Mouse (Mus musculus) lung, embryonic 14.5 days (tissue): ENCODE data around the gene Entpd7. TPM values are rescaled to one million over a fixed set of nuclear protein-coding genes. Genes with fewer than 3 reads are reported as not detected.

Experiments used
- ATAC-seq: fragments of 200-750 bp; cut with Nextera tagmentation; 2 replicates; pipeline ENCODE4 v1.8.0; 2017; ENCODE audit warnings: mild to moderate bottlenecking, moderate TSS enrichment, moderate library complexity; ENCODE audit not compliant: insufficient read depth
- DNase-seq: peaks from one replicate; pipeline ENCODE4 v3.0.0-alpha.2; 2015
- H3K27ac ChIP-seq: fragments of 300-500 bp; sonication (generic); 2 replicates; pipeline ENCODE4 v1.5.1; 2014; ENCODE audit warnings: low read depth, mild to moderate bottlenecking, moderate library complexity
- H3K27me3 ChIP-seq: fragments of 300-500 bp; sonication (generic); 2 replicates; pipeline ENCODE4 v1.6.1; 2014; ENCODE audit warnings: low read length, control low read depth; ENCODE audit not compliant: insufficient read depth
- H3K36me3 ChIP-seq: fragments of 300-500 bp; sonication (generic); 2 replicates; pipeline ENCODE4 v1.6.1; 2014; ENCODE audit warnings: control low read depth; ENCODE audit not compliant: insufficient read depth
- H3K4me1 ChIP-seq: fragments of 300-500 bp; sonication (generic); 2 replicates; pipeline ENCODE4 v1.6.1; 2014; ENCODE audit warnings: antibody characterized with exemption, control low read depth; ENCODE audit not compliant: insufficient read depth
- H3K4me2 ChIP-seq: fragments of 300-500 bp; sonication (generic); 2 replicates; pipeline ENCODE4 v1.6.1; 2014; ENCODE audit warnings: mild to moderate bottlenecking
- H3K4me3 ChIP-seq: fragments of 300-500 bp; sonication (generic); 2 replicates; pipeline ENCODE4 v1.5.1; 2014; ENCODE audit warnings: low read depth, low read length
- H3K9ac ChIP-seq: fragments of 300-500 bp; sonication (generic); 2 replicates; pipeline ENCODE4 v1.6.1; 2014
- H3K9me3 ChIP-seq: fragments of 300-500 bp; sonication (generic); 2 replicates; pipeline ENCODE4 v1.6.1; 2016; ENCODE audit warnings: low read depth, low read length, control low read depth
- CTCF ChIP-seq: IDR thresholded peaks from 2 replicates; pipeline ENCODE4 v1.5.1; 2016; ENCODE audit warnings: antibody characterized with exemption, low read depth
- WGBS: fragments of 180-500 bp; shearing (Covaris S2); extraction: QIAGEN DNeasy Blood & Tissue Kit; methylation state at CpG from one replicate; pipeline ENCODE4 v1.1.7; 2014; 5-methylcytosine and 5-hydroxymethylcytosine counted together
- polyA plus RNA-seq: library from polyadenylated mRNA; unstranded; fragments of >200 nt; fragmentation: Nextera tagmentation; extraction: Ambion mirVana; gene quantifications from 2 replicates; pipeline ENCODE4 v1.2.1, GENCODE M21; 2014

Gene Entpd7
- polyA plus RNA-seq, 1 experiment from 2014 or later, result 15.2 TPM

DNA sequence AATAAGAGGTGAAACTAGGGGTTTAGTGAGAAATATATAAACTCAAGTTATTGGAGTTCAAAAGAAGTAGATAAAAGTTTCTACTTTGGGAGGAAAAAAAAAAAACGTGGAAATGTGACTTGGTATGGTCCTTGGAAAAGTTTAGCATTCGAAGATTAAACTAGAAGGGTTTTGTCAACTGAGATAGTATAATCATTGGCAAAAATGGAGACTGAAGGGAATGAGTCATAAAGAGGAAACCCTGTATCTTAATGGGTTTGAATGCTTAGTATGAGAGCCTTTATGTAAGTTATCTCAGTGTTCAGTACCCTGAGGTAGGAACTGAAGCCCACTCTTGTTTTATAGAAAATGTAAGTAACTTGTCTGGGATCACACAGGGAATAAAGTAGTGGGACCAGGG, 65.4 kb downstream of the Entpd7 start:
- Histone ChIP-seq H3K4me3 (no peak overlapping the region), H3K9me3 (no peaks in the 10 kb centered on the region), H3K4me1 (no peaks in the 10 kb centered on the region), H3K27me3 (no peaks in the 10 kb centered on the region), H3K4me2 (no peak overlapping the region), H3K9ac (no peak overlapping the region), H3K36me3 (peaks cover 12% of the 10 kb centered on the region), H3K27ac (no peak overlapping the region)
- DNase-seq (no peak), ATAC-seq (no peak)
- 58% methylated on average over 2 of the region's 2 CpGs for WGBS
- TF ChIP-seq CTCF, result no peak

DNA sequence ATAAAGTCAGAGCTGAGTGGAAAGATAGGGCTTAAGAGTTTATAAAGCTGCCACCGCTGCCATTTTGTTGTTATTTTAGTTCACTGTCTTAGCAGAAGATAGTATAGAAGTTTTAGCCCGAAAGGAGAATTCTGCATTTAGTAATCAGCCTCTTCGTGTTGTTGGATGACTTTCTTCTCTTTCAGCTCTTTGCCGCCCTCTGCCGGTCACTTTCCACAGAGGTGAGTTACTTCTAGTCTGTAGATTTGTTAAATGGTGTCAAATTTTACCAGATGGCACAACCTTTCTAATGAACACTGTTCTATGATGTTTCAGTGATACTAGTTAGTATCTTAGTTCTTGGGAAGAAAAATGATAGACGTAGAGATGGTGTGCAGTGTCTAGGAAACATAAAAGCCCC, 71.0 kb downstream of the Entpd7 start:
- DNase-seq (peak; percentile 91), ATAC-seq (no peak)
- 19% methylated on average over 6 of the region's 6 CpGs for WGBS
- Histone ChIP-seq H3K4me1 (no peaks in the 10 kb centered on the region), H3K27ac (no peak overlapping the region), H3K4me3 (no peak overlapping the region), H3K9me3 (no peaks in the 10 kb centered on the region), H3K9ac (no peak overlapping the region), H3K36me3 (no peaks in the 10 kb centered on the region), H3K27me3 (no peaks in the 10 kb centered on the region), H3K4me2 (no peak overlapping the region)
- peak; percentile 78 for TF ChIP-seq CTCF

DNA sequence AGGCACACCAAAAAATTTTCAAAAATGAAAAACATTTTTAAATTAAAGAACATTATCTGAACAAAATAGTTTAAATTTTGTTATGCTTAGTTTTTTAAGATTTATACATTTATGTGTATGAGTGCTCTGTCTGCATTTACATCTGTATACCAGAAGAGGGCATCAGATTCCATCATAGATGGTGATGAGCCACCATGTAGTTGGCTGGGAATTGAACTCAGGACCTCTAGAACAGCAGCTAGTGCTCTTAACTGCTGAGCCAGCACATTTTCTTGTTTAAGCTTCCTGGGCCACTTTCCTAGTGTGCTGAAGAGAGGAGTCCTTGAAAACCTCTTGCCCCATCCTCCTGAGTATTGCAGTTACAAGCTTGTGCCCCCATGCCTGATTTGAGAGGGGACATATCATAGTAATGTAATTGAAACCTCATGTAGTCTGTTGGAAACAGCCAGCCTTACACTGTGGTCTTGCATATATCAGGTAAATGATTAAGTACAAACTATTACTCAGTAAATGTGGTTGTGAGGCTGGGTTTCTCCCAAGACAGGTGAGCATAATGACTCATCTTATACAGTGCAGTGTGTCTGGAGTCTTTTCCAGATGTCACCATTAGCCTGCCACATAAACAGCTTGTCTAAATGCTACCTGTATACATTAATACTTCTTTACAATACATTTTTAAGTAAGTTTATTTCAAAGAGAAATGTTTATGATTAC, 72.2 kb downstream of the Entpd7 start:
- H3K36me3 ChIP-seq, result no peaks in the 10 kb centered on the region
- ATAC-seq, result no peak

DNA sequence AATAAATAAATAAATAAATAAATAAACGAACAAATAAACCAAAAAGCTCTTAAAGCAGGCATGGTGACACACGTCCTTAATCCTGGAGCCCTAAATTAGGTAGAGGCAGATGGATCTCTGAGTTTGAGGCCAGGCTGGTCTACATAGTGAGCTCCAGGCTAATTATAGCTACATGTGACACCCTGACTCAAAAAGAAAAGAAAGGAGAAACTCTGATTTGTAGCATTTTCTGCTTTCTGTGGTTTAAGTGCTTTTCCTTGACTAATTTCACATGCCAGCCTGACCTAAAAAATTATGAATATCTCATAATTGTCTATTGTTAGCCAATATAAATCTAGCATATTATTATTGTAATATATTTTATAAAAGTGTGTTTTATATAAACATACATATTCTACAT, 72.9 kb downstream of the Entpd7 start:
- Histone ChIP-seq H3K4me3 (no peak overlapping the region), H3K9ac (no peak overlapping the region), H3K9me3 (no peaks in the 10 kb centered on the region), H3K4me2 (no peak overlapping the region), H3K27me3 (no peaks in the 10 kb centered on the region), H3K4me1 (no peaks in the 10 kb centered on the region), H3K27ac (no peak overlapping the region), H3K36me3 (no peaks in the 10 kb centered on the region)
- WGBS, result 62% methylated on average over 2 of the region's 2 CpGs
- ATAC-seq (no peak), DNase-seq (no peak)
- TF ChIP-seq CTCF, result no peak

More for the DNA sequence above, 72.2 kb downstream of the Entpd7 start:
- no peaks in the 10 kb centered on the region for H3K9me3 ChIP-seq
- TF ChIP-seq CTCF, result no peak
- no peak overlapping the region for H3K4me2 ChIP-seq
- H3K27me3 ChIP-seq, result no peaks in the 10 kb centered on the region
- no peak overlapping the region for H3K4me3 ChIP-seq
- no peak overlapping the region for H3K27ac ChIP-seq
- H3K4me1 ChIP-seq, result no peaks in the 10 kb centered on the region
- no peak for DNase-seq
- H3K9ac ChIP-seq, result no peak overlapping the region

DNA sequence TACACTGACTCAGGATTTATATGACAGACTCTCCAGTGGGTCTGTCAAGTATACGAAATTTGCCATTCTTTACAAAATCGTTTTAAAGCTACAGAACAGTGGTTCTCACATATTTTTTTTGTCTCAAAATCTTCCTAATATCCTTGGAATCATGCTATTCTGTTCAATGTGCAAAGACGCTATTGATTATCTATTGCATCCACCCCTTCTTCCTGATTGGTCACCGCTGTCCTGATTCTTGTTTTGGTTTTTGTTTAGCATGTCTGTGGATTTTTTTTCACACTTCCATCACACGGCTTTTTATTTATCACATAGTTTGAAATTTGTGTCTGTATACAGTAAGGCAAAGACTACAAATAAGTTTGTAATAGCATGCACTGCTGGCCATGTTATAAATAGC, 77.0 kb downstream of the Entpd7 start:
- Histone ChIP-seq H3K4me1 (no peaks in the 10 kb centered on the region), H3K4me3 (no peak overlapping the region), H3K9me3 (no peaks in the 10 kb centered on the region), H3K9ac (no peak overlapping the region), H3K27ac (no peak overlapping the region), H3K27me3 (no peaks in the 10 kb centered on the region), H3K4me2 (no peak overlapping the region), H3K36me3 (no peaks in the 10 kb centered on the region)
- DNase-seq (no peak), ATAC-seq (no peak)
- TF ChIP-seq CTCF, result no peak
- 83% methylated on average over 5 of the region's 5 CpGs for WGBS

DNA sequence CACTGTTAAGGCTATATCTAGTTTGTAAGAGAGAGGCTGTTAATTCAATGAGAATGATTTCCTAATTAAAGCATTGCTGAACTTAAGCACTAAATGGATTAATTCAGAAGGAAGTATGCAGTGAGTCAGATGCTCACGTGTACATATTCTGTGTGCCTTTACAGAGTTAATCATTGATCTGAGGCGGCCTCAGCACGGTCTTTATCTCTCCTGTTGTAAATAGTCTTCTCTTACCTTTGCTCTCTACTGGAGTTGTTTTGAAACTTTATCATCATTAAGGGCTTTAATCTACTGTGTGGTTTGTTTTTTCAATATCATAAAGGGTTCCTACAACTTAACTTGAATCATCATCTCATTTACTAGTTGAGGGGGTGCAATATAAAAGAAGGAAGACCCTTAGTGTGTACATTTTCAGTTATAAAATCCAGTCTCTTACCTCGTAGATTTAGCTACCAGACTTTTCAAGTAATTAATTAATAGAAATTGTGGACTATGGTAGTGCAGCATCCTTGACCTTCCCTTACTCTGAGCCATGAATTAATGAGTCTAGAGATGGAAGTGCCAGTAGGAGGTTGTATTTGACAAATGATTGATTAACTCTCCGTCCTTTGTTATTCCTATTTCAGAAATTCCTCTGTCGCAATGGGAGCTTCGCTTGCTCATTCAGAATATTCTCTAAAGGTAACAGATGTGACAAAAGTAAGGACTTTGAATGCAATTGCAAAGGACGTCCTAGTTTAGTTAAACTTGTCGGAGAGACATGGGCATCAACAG, 78.3 kb downstream of the Entpd7 start:
- no peak overlapping the region for H3K4me2 ChIP-seq
- no peaks in the 10 kb centered on the region for H3K27me3 ChIP-seq
- DNase-seq (no peak), ATAC-seq (no peak)
- no peak for TF ChIP-seq CTCF
- no peak overlapping the region for H3K27ac ChIP-seq
- WGBS, result 40% methylated on average over 9 of the region's 9 CpGs
- H3K4me3 ChIP-seq, result no peak overlapping the region
- H3K9ac ChIP-seq, result no peak overlapping the region
- H3K4me1 ChIP-seq, result no peaks in the 10 kb centered on the region
- no peaks in the 10 kb centered on the region for H3K9me3 ChIP-seq
- H3K36me3 ChIP-seq, result no peaks in the 10 kb centered on the region

DNA sequence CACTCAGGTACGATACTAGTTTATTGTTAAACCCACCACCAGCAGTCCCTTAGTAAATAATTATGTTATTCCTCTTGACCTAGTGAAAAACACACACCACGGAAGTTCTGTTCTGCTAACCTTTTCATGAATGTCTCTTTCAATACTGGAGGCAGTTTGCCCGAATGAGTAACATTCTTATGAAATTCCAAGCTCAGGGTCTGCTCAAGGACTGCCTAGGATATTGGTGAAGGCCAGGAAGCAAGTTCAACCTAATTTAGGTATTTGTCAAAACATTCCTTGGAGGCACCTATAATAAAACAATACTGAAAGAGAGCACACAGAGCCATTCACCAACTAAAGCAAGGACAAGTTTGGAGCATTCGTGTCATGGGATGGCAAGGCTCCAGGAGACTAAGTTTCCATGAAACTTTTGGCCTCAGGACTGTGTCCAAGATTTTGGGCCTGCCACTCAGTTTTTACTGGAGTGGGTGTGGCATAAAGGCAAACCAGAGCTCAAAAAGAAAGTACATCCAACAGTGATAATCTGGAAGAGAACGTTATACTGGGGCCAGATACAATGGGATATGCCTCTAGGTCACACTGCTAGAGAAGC, 80.0 kb downstream of the Entpd7 start:
- Histone ChIP-seq H3K27ac (no peak overlapping the region), H3K4me2 (no peak overlapping the region), H3K4me3 (no peak overlapping the region), H3K27me3 (no peaks in the 10 kb centered on the region), H3K4me1 (no peaks in the 10 kb centered on the region), H3K9me3 (no peaks in the 10 kb centered on the region), H3K36me3 (no peaks in the 10 kb centered on the region), H3K9ac (no peak overlapping the region)
- TF ChIP-seq CTCF, result no peak
- no peak for DNase-seq
- no peak for ATAC-seq
- 72% methylated on average over 5 of the region's 5 CpGs for WGBS
